Mouse (Mus musculus) midbrain, embryonic 10.5 days (tissue): ENCODE results near the gene C130026I21Rik. TPM values are rescaled to one million over a fixed set of nuclear protein-coding genes. Genes with fewer than 3 reads are reported as not detected.
"Not testable (repeated sequence)": the region's sequence is repeated elsewhere in the genome, so short reads cannot be mapped to it uniquely, and the experiment has no call there.

Experiments used
- DNase-seq: peaks from one replicate; pipeline ENCODE4 v3.0.0-alpha.2; 2017; ENCODE audit warnings: low spot score
- H3K27ac ChIP-seq: fragments of 300-500 bp; sonication (generic); replicated peaks from 2 replicates; pipeline ENCODE4 v1.5.1; 2016; ENCODE audit warnings: mild to moderate bottlenecking
- H3K27me3 ChIP-seq: fragments of 300-500 bp; sonication (generic); 2 replicates; pipeline ENCODE4 v1.6.1; 2016; ENCODE audit warnings: low read depth, mild to moderate bottlenecking; ENCODE audit not compliant: poor library complexity, severe bottlenecking
- H3K36me3 ChIP-seq: fragments of 300-500 bp; sonication (generic); 2 replicates; pipeline ENCODE4 v1.6.1; 2016; ENCODE audit warnings: mild to moderate bottlenecking, moderate library complexity
- H3K4me1 ChIP-seq: fragments of 300-500 bp; sonication (generic); 2 replicates; pipeline ENCODE4 v1.6.1; 2016
- H3K4me3 ChIP-seq: fragments of 300-500 bp; sonication (generic); 2 replicates; pipeline ENCODE4 v1.5.1; 2016; ENCODE audit warnings: mild to moderate bottlenecking, moderate library complexity
- H3K9me3 ChIP-seq: fragments of 300-500 bp; sonication (generic); replicated peaks from 2 replicates; pipeline ENCODE4 v1.6.1; 2016; ENCODE audit warnings: mild to moderate bottlenecking
- WGBS: fragments of 180-500 bp; shearing (Covaris S2); methylation state at CpG from one replicate; pipeline ENCODE4 v1.1.7; 2016; 5-methylcytosine and 5-hydroxymethylcytosine counted together
- polyA plus RNA-seq: library from polyadenylated mRNA; unstranded; fragments of >200 nt; fragmentation: Nextera tagmentation; extraction: Ambion mirVana; gene quantifications from 2 replicates; pipeline ENCODE4 v1.2.1, GENCODE M21; 2016

C130026I21Rik gene
- polyA plus RNA-seq, 1 experiment from 2014 or later, result not detected

DNA sequence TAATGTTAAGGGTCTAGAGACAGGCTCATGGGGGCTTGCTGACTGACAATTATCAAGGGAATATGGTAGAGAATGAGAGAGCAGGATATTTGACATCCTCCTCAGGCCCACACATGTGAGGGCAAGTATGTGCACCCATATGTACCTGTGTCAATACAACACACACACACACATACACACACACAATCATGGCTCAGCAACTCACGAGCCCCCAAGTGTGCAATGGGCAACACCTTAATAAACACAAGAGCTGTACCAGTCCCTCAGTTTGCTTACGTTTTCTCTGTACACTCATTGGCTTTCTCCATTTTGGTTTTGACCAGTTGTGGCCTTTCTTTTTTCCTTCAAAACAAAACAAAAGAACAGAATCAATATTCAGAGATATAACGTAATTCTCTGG, 185.6 kb downstream of the C130026I21Rik start:
- H3K9me3 ChIP-seq, H3K27ac ChIP-seq, H3K36me3 ChIP-seq, H3K4me1 ChIP-seq, H3K4me3 ChIP-seq, DNase-seq, H3K27me3 ChIP-seq: not testable (repeated sequence)
- WGBS, result 66% methylated on average over 3 of the region's 3 CpGs

DNA sequence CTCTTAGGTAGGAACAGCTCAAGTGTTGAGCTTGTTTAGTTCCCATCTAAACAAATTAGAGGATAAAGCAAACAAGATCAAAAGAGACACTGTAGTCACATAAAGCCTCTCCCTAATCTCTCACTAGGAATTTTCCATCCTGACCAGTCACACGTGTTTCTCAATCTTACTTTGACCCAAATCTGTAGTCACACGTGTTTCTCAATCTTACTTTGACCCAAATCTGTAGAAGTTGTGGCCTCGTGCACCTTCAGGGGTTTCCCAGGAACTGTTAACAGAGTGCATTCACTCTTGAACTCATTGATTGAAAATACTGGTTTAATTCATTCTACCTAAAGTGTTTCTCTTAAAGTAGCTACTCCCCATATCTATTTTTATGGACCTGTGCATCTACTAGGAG, 197.3 kb downstream of the C130026I21Rik start:
- 77% methylated on average over 3 of the region's 3 CpGs for WGBS
- not testable (repeated sequence) for H3K27me3 ChIP-seq, H3K4me3 ChIP-seq, H3K36me3 ChIP-seq, H3K27ac ChIP-seq, H3K9me3 ChIP-seq, H3K4me1 ChIP-seq, DNase-seq

DNA sequence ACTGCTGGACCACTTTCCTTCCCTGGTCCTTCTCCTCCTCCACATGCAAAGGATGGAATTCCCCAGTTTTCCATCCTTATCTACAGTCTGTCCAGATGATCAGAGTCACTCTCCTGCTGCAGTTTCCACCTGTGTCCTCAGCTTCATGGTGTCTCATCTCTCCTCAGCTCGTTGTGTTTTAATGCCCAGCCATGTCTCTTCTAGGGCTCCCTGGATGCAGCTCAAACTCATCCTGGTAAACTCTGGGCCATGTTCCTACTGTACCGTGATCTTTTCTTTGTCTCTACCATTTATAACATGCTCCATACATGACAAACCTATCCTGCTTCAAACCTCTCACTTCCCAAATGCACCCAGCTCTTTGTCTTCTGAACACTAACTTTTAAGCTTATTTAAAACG, 198.7 kb downstream of the C130026I21Rik start:
- WGBS, result 62% methylated on average over 3 of the region's 3 CpGs
- H3K4me1 ChIP-seq, result not testable (repeated sequence)

DNA sequence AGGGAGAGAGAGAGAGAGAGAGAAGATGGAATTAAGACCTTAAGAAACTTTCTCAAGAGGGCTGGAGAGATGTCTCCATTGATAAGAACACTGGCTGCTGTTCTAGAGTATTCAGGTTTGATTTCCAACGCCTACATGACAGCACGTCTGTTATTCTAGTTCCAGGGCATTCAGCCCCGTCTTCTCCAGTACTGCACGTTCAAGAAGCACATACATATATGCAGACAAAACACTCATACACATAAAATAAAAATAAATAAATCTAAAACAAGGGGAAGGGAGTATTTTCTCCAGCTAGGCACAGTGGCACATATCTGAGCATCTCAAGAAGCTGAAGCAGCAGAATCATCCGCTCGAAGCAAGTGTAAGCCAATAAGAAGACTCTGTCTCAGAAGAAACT, 234.6 kb downstream of the C130026I21Rik start:
- H3K4me1 ChIP-seq, H3K4me3 ChIP-seq, H3K36me3 ChIP-seq, DNase-seq, H3K9me3 ChIP-seq, H3K27me3 ChIP-seq, H3K27ac ChIP-seq: not testable (repeated sequence)
- WGBS, result 73% methylated on average over 6 of the region's 6 CpGs

More for the DNA sequence above, 198.7 kb downstream of the C130026I21Rik start:
- DNase-seq, H3K9me3 ChIP-seq, H3K27me3 ChIP-seq, H3K27ac ChIP-seq, H3K4me3 ChIP-seq, H3K36me3 ChIP-seq: not testable (repeated sequence)

DNA sequence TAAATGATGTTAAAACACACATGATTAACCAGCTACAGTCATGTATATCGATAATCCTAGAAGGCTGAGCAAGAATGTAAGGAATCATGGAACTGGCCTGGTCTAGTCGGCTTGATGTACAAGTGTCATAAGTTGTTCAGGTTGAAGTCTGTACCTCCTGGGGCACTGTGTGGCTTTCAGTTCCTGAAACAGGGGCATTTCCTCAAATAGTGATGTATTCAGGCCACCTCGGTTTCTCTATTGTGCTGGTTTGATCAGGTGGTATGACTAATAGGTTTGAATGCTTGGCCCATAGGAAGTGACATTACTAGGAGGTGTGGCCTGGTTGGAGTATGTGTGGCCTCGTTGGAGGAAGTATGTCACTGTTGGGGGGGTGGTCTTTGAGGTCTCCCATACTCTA, 236.0 kb downstream of the C130026I21Rik start:
- DNase-seq, H3K36me3 ChIP-seq, H3K4me3 ChIP-seq, H3K9me3 ChIP-seq, H3K27me3 ChIP-seq, H3K27ac ChIP-seq, H3K4me1 ChIP-seq: not testable (repeated sequence)
- WGBS, result 77% methylated on average over 3 of the region's 4 CpGs

DNA sequence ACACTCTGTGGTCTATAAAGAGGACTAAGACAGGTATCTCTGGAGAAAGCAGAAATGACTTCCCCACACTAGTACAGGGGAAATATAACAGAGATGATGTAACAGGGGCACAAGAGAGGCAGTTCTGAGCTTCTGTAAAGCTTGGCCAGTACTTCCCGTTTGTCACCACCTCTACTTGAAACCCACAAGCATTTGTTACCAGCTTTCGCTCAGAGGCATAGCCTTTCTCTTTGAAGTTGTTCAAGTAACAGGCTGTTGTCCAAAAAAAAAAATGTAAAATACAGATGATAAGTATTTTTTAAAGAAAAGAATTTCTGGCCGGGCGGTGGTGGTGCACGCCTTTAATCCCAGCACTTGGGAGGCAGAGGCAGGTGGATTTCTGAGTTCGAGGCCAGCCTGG, 236.8 kb downstream of the C130026I21Rik start:
- WGBS, result 94% methylated on average over 5 of the region's 6 CpGs
- H3K27me3 ChIP-seq, DNase-seq, H3K27ac ChIP-seq, H3K4me3 ChIP-seq, H3K4me1 ChIP-seq, H3K36me3 ChIP-seq, H3K9me3 ChIP-seq: not testable (repeated sequence)

DNA sequence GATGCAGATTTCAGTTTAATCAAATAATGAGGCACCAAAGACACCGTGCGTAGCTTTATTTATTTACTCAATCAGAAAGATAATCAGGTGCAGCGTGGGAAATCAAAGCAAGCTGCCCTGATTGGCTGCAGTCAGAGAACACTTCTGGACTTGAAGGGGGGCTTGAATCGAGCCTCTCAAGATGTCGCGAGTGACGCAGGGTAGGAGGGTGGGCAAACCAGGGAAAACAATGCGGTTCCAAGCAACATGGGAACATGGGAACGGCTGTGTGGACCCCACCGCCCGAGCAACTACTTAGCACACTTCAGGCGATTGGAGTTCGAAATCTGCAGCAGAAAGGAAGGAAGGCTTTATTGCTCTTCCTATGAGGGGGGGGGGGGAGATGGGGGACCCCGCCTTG, 240.2 kb downstream of the C130026I21Rik start:
- not testable (repeated sequence) for H3K27me3 ChIP-seq
- 64% methylated on average over 12 of the region's 14 CpGs for WGBS

DNA sequence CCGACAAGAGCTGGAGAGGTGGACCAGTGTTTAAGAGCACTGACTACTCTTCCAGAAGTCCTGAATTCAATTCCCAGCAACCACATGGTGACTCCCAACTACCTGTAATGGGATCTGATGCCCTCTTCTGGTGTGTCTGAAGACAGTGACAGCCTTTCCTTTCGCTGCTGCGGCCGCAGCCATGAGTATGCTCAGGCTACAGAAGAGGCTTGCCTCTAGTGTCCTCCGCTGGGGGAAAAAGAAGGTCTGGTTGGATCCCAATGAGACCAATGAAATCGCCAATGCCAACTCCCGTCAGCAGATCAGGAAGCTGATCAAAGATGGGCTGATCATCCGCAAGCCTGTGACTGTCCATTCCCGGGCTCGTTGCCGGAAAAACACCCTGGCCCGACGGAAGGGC, 258.4 kb downstream of the C130026I21Rik start:
- not testable (repeated sequence) for H3K9me3 ChIP-seq, H3K4me3 ChIP-seq, H3K27me3 ChIP-seq, H3K4me1 ChIP-seq, H3K27ac ChIP-seq, DNase-seq, H3K36me3 ChIP-seq
- 94% methylated on average over 13 of the region's 13 CpGs for WGBS

More for the DNA sequence above, 240.2 kb downstream of the C130026I21Rik start:
- not testable (repeated sequence) for DNase-seq, H3K27ac ChIP-seq, H3K4me1 ChIP-seq, H3K9me3 ChIP-seq, H3K36me3 ChIP-seq, H3K4me3 ChIP-seq

DNA sequence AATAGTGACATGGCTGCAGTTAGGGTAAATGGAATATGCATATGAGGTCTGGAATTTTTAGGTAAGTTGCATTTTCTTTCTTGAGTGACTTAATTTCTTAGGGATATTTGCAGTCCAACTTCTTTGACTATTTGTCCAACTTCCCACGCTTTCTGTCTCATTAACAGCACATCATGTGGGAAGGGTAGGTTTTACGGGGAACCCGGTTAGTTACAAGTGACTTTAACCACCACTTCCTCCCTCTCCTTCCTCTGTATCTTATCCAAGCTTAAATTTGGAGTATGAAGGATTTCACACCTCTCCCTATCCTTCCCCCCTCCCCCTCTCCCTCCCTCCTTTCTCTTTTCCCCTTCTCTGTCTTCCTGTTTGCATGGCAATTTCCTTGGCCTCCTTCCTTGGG, 259.4 kb downstream of the C130026I21Rik start:
- H3K27ac ChIP-seq, H3K4me3 ChIP-seq, H3K36me3 ChIP-seq, H3K4me1 ChIP-seq, DNase-seq, H3K27me3 ChIP-seq, H3K9me3 ChIP-seq: not testable (repeated sequence)
- 82% methylated on average over 1 of the region's 3 CpGs for WGBS

DNA sequence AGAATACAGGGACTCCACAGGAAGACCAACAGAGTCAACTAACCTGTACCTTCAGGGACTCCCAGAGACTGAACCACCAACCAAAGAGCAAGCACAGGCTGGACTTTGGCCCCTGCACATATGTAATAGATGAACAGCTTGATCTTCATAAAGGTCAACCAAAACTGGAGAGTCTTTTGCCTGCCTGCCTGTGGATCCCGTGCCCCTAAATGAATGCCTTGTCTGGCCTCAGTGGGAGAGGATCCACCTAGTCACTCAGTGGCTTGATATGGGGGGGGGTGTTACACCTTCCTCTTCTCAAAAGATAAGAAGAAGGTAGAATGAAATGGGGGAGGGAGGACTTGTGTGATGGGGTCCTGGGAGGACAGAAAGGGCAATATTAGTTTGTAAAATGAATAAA, 262.6 kb downstream of the C130026I21Rik start:
- H3K4me1 ChIP-seq, H3K27me3 ChIP-seq, DNase-seq, H3K4me3 ChIP-seq, H3K9me3 ChIP-seq, H3K27ac ChIP-seq, H3K36me3 ChIP-seq: not testable (repeated sequence)
- 63% methylated on average over 1 of the region's 1 CpGs for WGBS

DNA sequence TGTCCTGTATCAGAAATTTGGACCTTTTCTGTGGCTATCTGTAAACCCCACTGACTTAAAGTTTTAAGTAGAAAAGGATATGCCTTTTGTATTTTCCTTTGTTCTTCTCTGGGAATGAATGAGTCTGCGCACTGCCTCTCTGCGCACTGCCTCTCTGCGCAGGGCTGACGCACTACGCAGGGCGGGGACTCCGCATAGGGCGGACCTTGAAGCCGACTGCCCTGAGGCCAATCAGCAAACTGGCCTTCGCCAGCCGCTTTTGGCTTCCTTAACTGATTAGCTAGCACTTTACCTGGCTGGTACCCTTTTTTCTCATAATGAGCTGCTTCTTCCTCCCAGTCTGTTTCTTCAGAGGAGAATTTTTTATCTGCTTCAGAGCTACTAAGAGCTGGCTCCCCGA, 271.1 kb downstream of the C130026I21Rik start:
- 90% methylated on average over 8 of the region's 12 CpGs for whole genome bisulfite sequencing

DNA sequence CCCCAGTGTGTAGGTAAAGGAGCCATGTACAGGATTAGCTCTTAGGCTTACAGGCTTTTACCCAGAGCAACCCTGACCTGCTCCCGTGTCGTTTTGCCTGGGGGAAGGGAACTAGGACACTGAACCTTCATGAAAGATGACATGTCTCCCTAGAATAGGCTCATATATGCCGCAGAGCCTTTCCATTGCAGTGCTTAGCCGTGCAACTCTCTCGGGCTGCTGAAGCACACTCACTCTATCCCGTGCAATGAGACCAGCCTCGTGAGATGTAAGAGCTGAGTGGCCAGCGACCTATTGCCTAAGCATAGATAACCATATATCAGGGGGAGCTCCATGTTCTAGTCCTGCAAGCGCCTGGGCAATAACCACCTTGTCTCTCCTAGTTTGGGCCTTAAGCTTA, 274.1 kb downstream of the C130026I21Rik start:
- WGBS, result 85% methylated on average over 7 of the region's 9 CpGs
- not testable (repeated sequence) for H3K4me3 ChIP-seq, H3K9me3 ChIP-seq, H3K4me1 ChIP-seq, DNase-seq, H3K27me3 ChIP-seq, H3K27ac ChIP-seq, H3K36me3 ChIP-seq

More for the DNA sequence above, 271.1 kb downstream of the C130026I21Rik start:
- H3K27me3 ChIP-seq, DNase-seq, H3K36me3 ChIP-seq, H3K27ac ChIP-seq, H3K9me3 ChIP-seq, H3K4me3 ChIP-seq, H3K4me1 ChIP-seq: not testable (repeated sequence)

DNA sequence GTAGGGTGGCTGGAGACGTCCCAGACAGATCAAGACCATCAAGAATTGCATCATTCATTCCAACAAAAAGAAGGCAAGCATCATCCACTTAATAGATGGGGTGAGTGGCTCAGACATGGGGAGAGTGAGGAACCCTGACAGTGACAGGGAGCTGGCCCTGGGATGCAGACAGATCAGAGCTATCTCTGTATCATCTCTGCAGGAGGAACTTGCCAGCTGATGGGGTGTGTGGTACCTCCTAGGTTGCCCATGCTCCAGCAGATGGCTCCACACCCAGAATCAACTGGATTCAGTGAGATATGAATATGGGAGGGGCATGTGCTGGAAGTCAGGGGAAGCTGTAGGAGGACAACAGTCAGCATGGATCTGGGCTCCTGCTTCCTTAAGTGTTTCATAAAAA, 275.9 kb downstream of the C130026I21Rik start:
- H3K36me3 ChIP-seq, H3K27me3 ChIP-seq, DNase-seq, H3K4me3 ChIP-seq, H3K27ac ChIP-seq, H3K9me3 ChIP-seq, H3K4me1 ChIP-seq: not testable (repeated sequence)
- no CpG with 5 or more reads among the region's 1 CpGs for WGBS

DNA sequence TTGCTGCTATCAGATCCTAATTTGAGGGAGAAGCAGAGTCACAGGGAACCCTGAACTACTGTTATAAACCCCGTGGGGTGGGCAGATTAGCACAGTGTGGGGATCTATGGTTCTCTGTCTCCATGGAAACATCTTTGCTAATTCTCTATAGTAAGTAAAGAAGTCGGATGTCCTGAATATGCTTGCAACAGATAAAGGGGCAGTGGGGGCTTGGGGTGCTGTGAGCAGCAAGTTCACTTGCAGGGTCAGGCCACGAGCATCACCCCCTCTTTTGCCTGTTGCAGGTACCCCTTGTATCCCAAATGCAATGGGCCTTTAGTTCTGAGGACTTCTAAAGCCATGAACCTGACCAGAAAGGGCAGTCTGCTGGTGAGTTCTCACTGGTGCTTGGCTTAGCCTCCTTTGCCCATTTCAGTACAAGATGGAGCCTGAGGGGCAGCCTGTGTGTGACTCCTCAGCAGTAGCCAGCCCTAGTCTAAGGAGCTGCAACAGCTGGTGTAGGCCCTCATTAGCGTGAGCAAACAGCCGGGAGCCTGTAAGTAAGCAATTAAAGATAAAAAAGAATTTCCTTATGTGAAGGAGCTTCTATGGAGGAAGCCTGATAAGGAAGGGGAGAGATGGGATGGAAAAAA, 276.6 kb downstream of the C130026I21Rik start:
- WGBS, result 56% methylated on average over 2 of the region's 5 CpGs
- H3K9me3 ChIP-seq, DNase-seq, H3K27me3 ChIP-seq, H3K4me3 ChIP-seq, H3K36me3 ChIP-seq, H3K4me1 ChIP-seq, H3K27ac ChIP-seq: not testable (repeated sequence)
